Mouse (Mus musculus) G1E (cell line): ENCODE results near the gene Srarp.

Source experiments
- CTCF ChIP-seq: IDR thresholded peaks from 2 replicates; pipeline ENCODE4 v1.5.1; 2012; ENCODE audit warnings: low read depth, low read length, inconsistent platforms, mixed read lengths
- GATA1 ChIP-seq: IDR thresholded peaks from 2 replicates; pipeline ENCODE4 v1.6.1; 2012; ENCODE audit warnings: borderline replicate concordance, low read length, inconsistent platforms, mixed read lengths
- GATA2 ChIP-seq: IDR thresholded peaks from 2 replicates; pipeline ENCODE4 v1.6.1; 2012; ENCODE audit warnings: low read depth, low read length, inconsistent platforms, borderline replicate concordance
- POLR2AphosphoS5 ChIP-seq: IDR thresholded peaks from 2 replicates; pipeline ENCODE4 v1.6.1; 2012; ENCODE audit warnings: low read depth, low read length, inconsistent platforms; ENCODE audit not compliant: insufficient replicate concordance
- TAL1 ChIP-seq: conservative IDR thresholded peaks from 2 replicates; pipeline ENCODE4 v1.6.1; 2012; ENCODE audit warnings: low read depth, low read length, inconsistent platforms, mixed read lengths

- no peak for TF ChIP-seq CTCF
- TF ChIP-seq GATA1 = no peak
- TF ChIP-seq TAL1 = no peak
- TF ChIP-seq POLR2AphosphoS5 = no peak
- no peak for TF ChIP-seq GATA2
Measured at GRCm38 (mm10) chr4:141415924-141416323, 20.0 kb downstream of the Srarp start, which contains the start of gene Clcnkb.
